Comparison of ENCODE assay signal across 11 mouse cellular contexts in genomic region chr13:48290427-48290826, GRCm38 (mm10). TPM values are rescaled to one million over a fixed set of nuclear protein-coding genes. Genes with fewer than 3 reads are reported as not detected.
DNase-seq lines count a peak whose midpoint lies in the region; ATAC-seq lines count a peak whose summit lies in the region.
"Had no signal": no experiment of that assay in that cellular context is flagged by ENCODE, and none has a peak within 500 bp of the region (broad histone marks: within the 10 kb centered on the region; RNA-seq: fewer than 3 reads in every experiment).

No protein-coding gene starts in this region.

- peak; percentile 4 to 8 for DNase-seq in cerebellum, postnatal 14 days
- DNase-seq in cerebellum, postnatal 36 days = no peak
- peak; percentile 6 for DNase-seq in right cerebral cortex, postnatal 4 days
- DNase-seq in right cerebral cortex, postnatal 14 days = no peak
- DNase-seq in spleen, postnatal 4 days (ENCODE audit: low spot score in 2 of 2) = no peak
- DNase-seq in left cerebral cortex, postnatal 36 days (ENCODE audit: low spot score in 2 of 2) = no peak
- DNase-seq: cerebellum, adult 18-20 months; lung, postnatal 36 days had no signal

- ATAC-seq in limb, embryonic 15.5 days (ENCODE audit: insufficient number of reproducible peaks, low FRiP score, low TSS enrichment, low read depth) = no peak
- no peak for ATAC-seq in CD4-positive, CD25-positive, alpha-beta regulatory T cell, adult 4 months
- ATAC-seq: inflammation-experienced regulatory T-cells, adult 6 months had no signal

- H3K27ac ChIP-seq in limb, embryonic 15.5 days = no peak overlapping the region

- peaks cover 5% of the 10 kb centered on the region for H3K4me1 ChIP-seq in limb, embryonic 15.5 days

- intact Hi-C loops in left cerebral cortex, postnatal 36 days (cut with DNase I) = no loop called here

- H3K9me3 ChIP-seq in limb, embryonic 15.5 days = no peaks in the 10 kb centered on the region

- no peaks in the 10 kb centered on the region for H3K36me3 ChIP-seq in limb, embryonic 15.5 days

- H3K27me3 ChIP-seq in limb, embryonic 15.5 days = 0 out of 2 replicates have a peak, but pooled peaks cover 6% of the 10 kb centered on the region

- H3K4me3 ChIP-seq in limb, embryonic 15.5 days = no peak overlapping the region

- WGBS in limb, embryonic 15.5 days = 17% methylated on average over 13 of the region's 13 CpGs

- H3K9ac ChIP-seq in limb, embryonic 15.5 days = no peak overlapping the region

- H3K4me2 ChIP-seq in limb, embryonic 15.5 days = peak overlapping the region; percentile 22; the same call in 1 of the 2 replicates

RNA-seq across cellular contexts. Expression of gene Id4, which starts 29.4 kb away (rescaled TPM):
- 9.6 and 13.4 TPM in 2 replicates for polyA plus RNA-seq in limb, embryonic 15.5 days (2015; fragmentation: Nextera tagmentation; extraction: Ambion mirVana)
- total RNA-seq in left cerebral cortex, postnatal 36 days (2021) = 10 to 100 TPM; 41.7 to 44.6 TPM
- not detected for polyA plus RNA-seq in CD4-positive, CD25-positive, alpha-beta regulatory T cell, adult 4 months (2017; shearing (Covaris generic))
- polyA plus RNA-seq: inflammation-experienced regulatory T-cells, adult 6 months had no signal

Comparison
In these comparisons a context has a peak if more than half of its experiments do, and no peak if none do; other contexts are left out.
1. DNase-seq: peak in cerebellum, postnatal 14 days (2 of 2) and right cerebral cortex, postnatal 4 days (single experiment); none in cerebellum, postnatal 36 days (0 of 2), right cerebral cortex, postnatal 14 days (single experiment), spleen, postnatal 4 days (0 of 2) and left cerebral cortex, postnatal 36 days (0 of 2).
2. RNA of gene Id4, which starts 29.4 kb away (polyA plus RNA-seq): 9.6 to 13.4 TPM in limb, embryonic 15.5 days; not detected in CD4-positive, CD25-positive, alpha-beta regulatory T cell, adult 4 months; every median in the first group is over 10 times any median in the second.